Mouse (Mus musculus) erythroblast, embryonic 14.5 days (primary cell): Measurements from ENCODE around the gene Vwa3b. TPM values are rescaled to one million over a fixed set of nuclear protein-coding genes. Genes with fewer than 3 reads are reported as not detected.

Source experiments
- H3K27me3 ChIP-seq: 2 replicates; pipeline ENCODE4 v1.6.1; 2012; ENCODE audit warnings: inconsistent platforms; ENCODE audit not compliant: control insufficient read depth
- H3K36me3 ChIP-seq: 2 replicates; pipeline ENCODE4 v1.6.1; 2012; ENCODE audit warnings: mild to moderate bottlenecking, inconsistent platforms; ENCODE audit not compliant: control insufficient read depth
- H3K4me1 ChIP-seq: 2 replicates; pipeline ENCODE4 v1.6.1; 2012; ENCODE audit warnings: inconsistent platforms; ENCODE audit not compliant: control insufficient read depth
- H3K4me3 ChIP-seq: replicated peaks from 2 replicates; pipeline ENCODE3; 2012; ENCODE audit warnings: moderate library complexity, mild to moderate bottlenecking, inconsistent platforms
- H3K9me3 ChIP-seq: 2 replicates; pipeline ENCODE4 v1.6.1; 2012; ENCODE audit warnings: low read length, inconsistent platforms, mixed read lengths; ENCODE audit not compliant: control insufficient read depth
- GATA1 ChIP-seq: IDR thresholded peaks from 2 replicates; pipeline ENCODE4 v1.6.1; 2012; ENCODE audit warnings: low read length, inconsistent platforms, mixed read lengths
- TAL1 ChIP-seq: IDR thresholded peaks from 3 replicates; pipeline ENCODE4 v1.6.1; 2012; ENCODE audit warnings: low read length, inconsistent platforms, mixed read lengths
- polyA plus RNA-seq: library from polyadenylated mRNA; stranded (reverse); fragments of >175 nt; gene quantifications from 2 replicates; pipeline ENCODE4 v1.2.3, GENCODE M21; 2012

Vwa3b gene
- polyA plus RNA-seq, 1 experiment, result not detected

GRCm38 (mm10) chr1:37075759-37076158 lies 49.4 kb downstream of the Vwa3b start:
- no peaks in the 10 kb centered on the region for H3K27me3 ChIP-seq
- no peak for TF ChIP-seq TAL1
- TF ChIP-seq GATA1, result no peak
- H3K4me3 ChIP-seq, result no peak overlapping the region
- no peaks in the 10 kb centered on the region for H3K36me3 ChIP-seq
- H3K9me3 ChIP-seq, result no peaks in the 10 kb centered on the region
- no peaks in the 10 kb centered on the region for H3K4me1 ChIP-seq

GRCm38 (mm10) chr1:37077266-37077665 lies 50.9 kb downstream of the Vwa3b start:
- TF ChIP-seq GATA1 (no peak), TAL1 (no peak)
- H3K9me3 ChIP-seq, result no peaks in the 10 kb centered on the region
- no peaks in the 10 kb centered on the region for H3K36me3 ChIP-seq
- no peak overlapping the region for H3K4me3 ChIP-seq
- no peaks in the 10 kb centered on the region for H3K4me1 ChIP-seq
- H3K27me3 ChIP-seq, result no peaks in the 10 kb centered on the region

- no peak for TF ChIP-seq GATA1
- no peak for TF ChIP-seq TAL1
- H3K4me3 ChIP-seq, result no peak overlapping the region
- no peaks in the 10 kb centered on the region for H3K4me1 ChIP-seq
- H3K27me3 ChIP-seq, result no peaks in the 10 kb centered on the region
- H3K36me3 ChIP-seq, result no peaks in the 10 kb centered on the region
- no peaks in the 10 kb centered on the region for H3K9me3 ChIP-seq
These were observed 51.7 kb downstream of the Vwa3b start for GRCm38 (mm10) chr1:37077955-37078549.

- Histone ChIP-seq H3K4me1 (no peaks in the 10 kb centered on the region), H3K4me3 (no peak overlapping the region), H3K36me3 (no peaks in the 10 kb centered on the region), H3K27me3 (no peaks in the 10 kb centered on the region), H3K9me3 (no peaks in the 10 kb centered on the region)
- no peak for TF ChIP-seq TAL1
- TF ChIP-seq GATA1, result no peak
These were observed 54.0 kb downstream of the Vwa3b start for GRCm38 (mm10) chr1:37080442-37080841.

GRCm38 (mm10) chr1:37081376-37082214 lies 55.2 kb downstream of the Vwa3b start:
- H3K9me3 ChIP-seq, result no peaks in the 10 kb centered on the region
- H3K27me3 ChIP-seq, result no peaks in the 10 kb centered on the region
- no peaks in the 10 kb centered on the region for H3K36me3 ChIP-seq
- TF ChIP-seq GATA1 (no peak), TAL1 (no peak)
- no peak overlapping the region for H3K4me3 ChIP-seq
- no peaks in the 10 kb centered on the region for H3K4me1 ChIP-seq

GRCm38 (mm10) chr1:37082215-37082464 lies 55.7 kb downstream of the Vwa3b start:
- no peaks in the 10 kb centered on the region for H3K27me3 ChIP-seq
- H3K4me3 ChIP-seq, result no peak overlapping the region
- TF ChIP-seq GATA1 (no peak), TAL1 (no peak)
- H3K4me1 ChIP-seq, result no peaks in the 10 kb centered on the region
- H3K9me3 ChIP-seq, result no peaks in the 10 kb centered on the region
- H3K36me3 ChIP-seq, result no peaks in the 10 kb centered on the region

- no peak for TF ChIP-seq TAL1
- TF ChIP-seq GATA1, result no peak
- H3K36me3 ChIP-seq, result no peaks in the 10 kb centered on the region
- no peak overlapping the region for H3K4me3 ChIP-seq
These were observed 57.7 kb downstream of the Vwa3b start for GRCm38 (mm10) chr1:37084075-37084474.

GRCm38 (mm10) chr1:37085171-37085570 lies 58.8 kb downstream of the Vwa3b start:
- H3K27me3 ChIP-seq, result no peaks in the 10 kb centered on the region
- H3K36me3 ChIP-seq, result no peaks in the 10 kb centered on the region
- no peaks in the 10 kb centered on the region for H3K9me3 ChIP-seq
- TF ChIP-seq GATA1, result no peak
- TF ChIP-seq TAL1, result no peak
- H3K4me3 ChIP-seq, result no peak overlapping the region
- H3K4me1 ChIP-seq, result no peaks in the 10 kb centered on the region

More at GRCm38 (mm10) chr1:37084075-37084474, 57.7 kb downstream of the Vwa3b start:
- Histone ChIP-seq H3K27me3 (no peaks in the 10 kb centered on the region), H3K9me3 (no peaks in the 10 kb centered on the region), H3K4me1 (no peaks in the 10 kb centered on the region)

- Histone ChIP-seq H3K27me3 (no peaks in the 10 kb centered on the region), H3K9me3 (peaks cover 2% of the 10 kb centered on the region), H3K36me3 (no peaks in the 10 kb centered on the region), H3K4me1 (no peaks in the 10 kb centered on the region), H3K4me3 (no peak overlapping the region)
- no peak for TF ChIP-seq TAL1
- TF ChIP-seq GATA1, result no peak
These were observed 62.8 kb downstream of the Vwa3b start for GRCm38 (mm10) chr1:37089191-37089590.
